Mouse (Mus musculus) stomach, postnatal 0 days (tissue): ENCODE results near the gene Foxp1. TPM values are rescaled to one million over a fixed set of nuclear protein-coding genes. Genes with fewer than 3 reads are reported as not detected.
A peak's percentile ranks its signal among the peaks of the same experiment; 100 is the strongest.

ENCODE experiments used
- ATAC-seq: fragments of 200-750 bp; cut with Nextera tagmentation; 2 replicates; pipeline ENCODE4 v1.8.0; 2017; ENCODE audit not compliant: low FRiP score, low TSS enrichment
- DNase-seq: peaks from one replicate; pipeline ENCODE4 v3.0.0-alpha.2; 2016; ENCODE audit warnings: low spot score
- H3K27ac ChIP-seq: fragments of 300-500 bp; sonication (generic); replicated peaks from 2 replicates; pipeline ENCODE4 v1.5.1; 2014; ENCODE audit warnings: mild to moderate bottlenecking, control low read depth
- H3K27me3 ChIP-seq: fragments of 300-500 bp; sonication (generic); 2 replicates; pipeline ENCODE4 v1.6.1; 2014; ENCODE audit warnings: low read length; ENCODE audit not compliant: control insufficient read depth, insufficient read depth
- H3K36me3 ChIP-seq: fragments of 300-500 bp; sonication (generic); 2 replicates; pipeline ENCODE4 v1.6.1; 2014; ENCODE audit warnings: low read length, mixed read lengths; ENCODE audit not compliant: control insufficient read depth, insufficient read depth
- H3K4me1 ChIP-seq: fragments of 300-500 bp; sonication (generic); replicated peaks from 2 replicates; pipeline ENCODE4 v1.6.1; 2014; ENCODE audit warnings: antibody characterized with exemption; ENCODE audit not compliant: control insufficient read depth, insufficient read depth
- H3K4me2 ChIP-seq: fragments of 300-500 bp; sonication (generic); replicated peaks from 2 replicates; pipeline ENCODE4 v1.6.1; 2014; ENCODE audit warnings: low read depth, mild to moderate bottlenecking, control low read depth, moderate library complexity
- H3K4me3 ChIP-seq: fragments of 300-500 bp; sonication (generic); 2 replicates; pipeline ENCODE4 v1.5.1; 2014; ENCODE audit warnings: low read depth, low read length, control low read depth
- H3K9ac ChIP-seq: fragments of 300-500 bp; sonication (generic); 2 replicates; pipeline ENCODE4 v1.6.1; 2014; ENCODE audit warnings: mild to moderate bottlenecking, low read length, control low read depth, mixed read lengths
- H3K9me3 ChIP-seq: fragments of 300-500 bp; sonication (generic); 2 replicates; pipeline ENCODE4 v1.6.1; 2016; ENCODE audit warnings: low read length; ENCODE audit not compliant: control insufficient read depth
- CTCF ChIP-seq: IDR thresholded peaks from 2 replicates; pipeline ENCODE4 v1.5.1; 2016; ENCODE audit warnings: antibody characterized with exemption, low read depth, mild to moderate bottlenecking, moderate library complexity
- EP300 ChIP-seq: optimal IDR thresholded peaks from 2 replicates; pipeline ENCODE3; 2016; ENCODE audit warnings: antibody characterized with exemption
- WGBS: fragments of 180-500 bp; shearing (Covaris S2); extraction: QIAGEN DNeasy Blood & Tissue Kit; methylation state at CpG from one replicate; pipeline ENCODE4 v1.1.7; 2014; 5-methylcytosine and 5-hydroxymethylcytosine counted together
- polyA plus RNA-seq: library from polyadenylated mRNA; unstranded; fragments of >200 nt; fragmentation: Nextera tagmentation; extraction: Ambion mirVana; gene quantifications from 2 replicates; pipeline ENCODE4 v1.2.1, GENCODE M21; 2015

The Foxp1 gene
- polyA plus RNA-seq, 1 experiment from 2014 or later: 68.9 TPM

- no peak overlapping the region for H3K4me2 ChIP-seq
- WGBS: 80% methylated on average over 13 of the region's 13 CpGs
- no peak for DNase-seq
- no peak overlapping the region for H3K4me3 ChIP-seq
- no peak overlapping the region for H3K9ac ChIP-seq
- no peak overlapping the region for H3K27ac ChIP-seq
- no peaks in the 10 kb centered on the region for H3K36me3 ChIP-seq
- no peaks in the 10 kb centered on the region for H3K27me3 ChIP-seq
- no peaks in the 10 kb centered on the region; the same call in 1 of the 2 replicates for H3K4me1 ChIP-seq
- TF ChIP-seq CTCF (no peak), EP300 (no peak)
- H3K9me3 ChIP-seq: no peaks in the 10 kb centered on the region
- no peak for ATAC-seq
Observed at GRCm38 (mm10) chr6:99478873-99479650, 43.5 kb downstream of the Foxp1 start.

GRCm38 (mm10) chr6:99475040-99475439 lies 47.5 kb downstream of the Foxp1 start:
- TF ChIP-seq EP300 (peak; percentile 32), CTCF (no peak)
- Histone ChIP-seq H3K36me3 (no peaks in the 10 kb centered on the region), H3K4me3 (no peak overlapping the region), H3K27ac (peak overlapping the region; percentile 65), H3K4me1 (no peaks in the 10 kb centered on the region), H3K9ac (no peak overlapping the region), H3K9me3 (no peaks in the 10 kb centered on the region), H3K27me3 (no peaks in the 10 kb centered on the region), H3K4me2 (no peak overlapping the region)
- ATAC-seq (no peak), DNase-seq (no peak)
- WGBS: 52% methylated on average over 9 of the region's 9 CpGs

- TF ChIP-seq CTCF: no peak
- TF ChIP-seq EP300: no peak
- ATAC-seq (peak; percentile 49; the same call in 1 of the 2 replicates), DNase-seq (no peak)
- Histone ChIP-seq H3K9ac (no peak overlapping the region), H3K4me2 (no peak overlapping the region), H3K36me3 (no peaks in the 10 kb centered on the region), H3K27ac (peak overlapping the region; percentile 78), H3K9me3 (no peaks in the 10 kb centered on the region), H3K4me1 (no peaks in the 10 kb centered on the region), H3K27me3 (no peaks in the 10 kb centered on the region), H3K4me3 (no peak overlapping the region)
- 38% methylated on average over 5 of the region's 5 CpGs for WGBS
Observed at GRCm38 (mm10) chr6:99470906-99471305, 51.6 kb downstream of the Foxp1 start.

GRCm38 (mm10) chr6:99469134-99469834 lies 53.2 kb downstream of the Foxp1 start:
- DNase-seq (no peak), ATAC-seq (peak; percentile 47; the same call in 1 of the 2 replicates)
- no peak for TF ChIP-seq EP300
- TF ChIP-seq CTCF: no peak
- Histone ChIP-seq H3K9me3 (no peaks in the 10 kb centered on the region), H3K9ac (no peak overlapping the region), H3K36me3 (no peaks in the 10 kb centered on the region), H3K4me2 (no peak overlapping the region), H3K4me3 (no peak overlapping the region), H3K27me3 (no peaks in the 10 kb centered on the region), H3K27ac (peak overlapping the region; percentile 71), H3K4me1 (no peaks in the 10 kb centered on the region)
- 61% methylated on average over 12 of the region's 12 CpGs for WGBS

- 65% methylated on average over 3 of the region's 3 CpGs for WGBS
- no peak for DNase-seq
- Histone ChIP-seq H3K27me3 (no peaks in the 10 kb centered on the region), H3K27ac (no peak overlapping the region), H3K9ac (no peak overlapping the region), H3K4me3 (no peak overlapping the region), H3K4me2 (no peak overlapping the region), H3K4me1 (no peaks in the 10 kb centered on the region), H3K9me3 (no peaks in the 10 kb centered on the region), H3K36me3 (no peaks in the 10 kb centered on the region)
- TF ChIP-seq EP300 (no peak), CTCF (no peak)
- ATAC-seq: no peak
Observed at GRCm38 (mm10) chr6:99467831-99468230, 54.7 kb downstream of the Foxp1 start.

- TF ChIP-seq CTCF: no peak
- TF ChIP-seq EP300: no peak
- H3K4me3 ChIP-seq: no peak overlapping the region
- ATAC-seq (no peak), DNase-seq (no peak)
- no peaks in the 10 kb centered on the region for H3K27me3 ChIP-seq
- no peaks in the 10 kb centered on the region for H3K36me3 ChIP-seq
- no peaks in the 10 kb centered on the region for H3K9me3 ChIP-seq
- no peak overlapping the region for H3K9ac ChIP-seq
- H3K27ac ChIP-seq: no peak overlapping the region
- no peak overlapping the region for H3K4me2 ChIP-seq
- H3K4me1 ChIP-seq: no peaks in the 10 kb centered on the region
- 49% methylated on average over 8 of the region's 8 CpGs for WGBS
Observed at GRCm38 (mm10) chr6:99467109-99467508, 55.4 kb downstream of the Foxp1 start.
